Mouse (Mus musculus): Measurements from ENCODE around the gene Sds.

GRCm38 (mm10) chr5:120459133-120459532 lies 17.2 kb upstream of the Sds start:
- TF ChIP-seq CTCF (IDR thresholded peaks at IDR 0.05; ENCODE audit: borderline replicate concordance, insufficient read depth, low read length) (no peak), POLR2A (IDR thresholded peaks at IDR 0.05; ENCODE audit: low read depth, low read length) (no peak)
